Mouse (Mus musculus) hindbrain, embryonic 11.5 days (tissue): Measurements from ENCODE around the gene Ptrhd1. TPM values are rescaled to one million over a fixed set of nuclear protein-coding genes. Genes with fewer than 3 reads are reported as not detected.
"Not testable (repeated sequence)": the region's sequence is repeated elsewhere in the genome, so short reads cannot be mapped to it uniquely, and the experiment has no call there.

Experiments
- ATAC-seq: fragments of 200-750 bp; cut with Nextera tagmentation; 2 replicates; pipeline ENCODE4 v1.8.0; 2017; ENCODE audit warnings: mild to moderate bottlenecking, moderate TSS enrichment, moderate library complexity; ENCODE audit not compliant: low FRiP score
- DNase-seq: peaks from one replicate; pipeline ENCODE4 v3.0.0-alpha.2; 2015; ENCODE audit warnings: low spot score
- H3K27ac ChIP-seq: fragments of 300-500 bp; sonication (generic); 2 replicates; pipeline ENCODE4 v1.5.1; 2014; ENCODE audit warnings: mild to moderate bottlenecking, low read depth, low read length
- H3K27me3 ChIP-seq: fragments of 300-500 bp; sonication (generic); 2 replicates; pipeline ENCODE4 v1.6.1; 2014; ENCODE audit warnings: mild to moderate bottlenecking, low read length, moderate library complexity, mixed read lengths; ENCODE audit not compliant: control insufficient read depth, insufficient read depth
- H3K36me3 ChIP-seq: fragments of 300-500 bp; sonication (generic); 2 replicates; pipeline ENCODE4 v1.6.1; 2014; ENCODE audit warnings: mild to moderate bottlenecking, low read length, moderate library complexity, mixed read lengths; ENCODE audit not compliant: control insufficient read depth, insufficient read depth
- H3K4me1 ChIP-seq: fragments of 300-500 bp; sonication (generic); replicated peaks from 2 replicates; pipeline ENCODE4 v1.6.1; 2014; ENCODE audit warnings: low read length, mixed read lengths; ENCODE audit not compliant: control insufficient read depth, insufficient read depth
- H3K4me2 ChIP-seq: fragments of 300-500 bp; sonication (generic); replicated peaks from 2 replicates; pipeline ENCODE4 v1.6.1; 2014; ENCODE audit warnings: mild to moderate bottlenecking, low read depth, low read length
- H3K4me3 ChIP-seq: fragments of 300-500 bp; sonication (generic); 2 replicates; pipeline ENCODE4 v1.5.1; 2014; ENCODE audit warnings: low read depth, low read length
- H3K9ac ChIP-seq: fragments of 300-500 bp; sonication (generic); 2 replicates; pipeline ENCODE4 v1.6.1; 2014; ENCODE audit warnings: low read depth, low read length
- H3K9me3 ChIP-seq: fragments of 300-500 bp; sonication (generic); 2 replicates; pipeline ENCODE4 v1.6.1; 2016; ENCODE audit warnings: low read length; ENCODE audit not compliant: control insufficient read depth
- WGBS: fragments of 180-500 bp; shearing (Covaris S2); extraction: QIAGEN DNeasy Blood & Tissue Kit; methylation state at CpG from one replicate; pipeline ENCODE4 v1.1.7; 2014; 5-methylcytosine and 5-hydroxymethylcytosine counted together
- polyA plus RNA-seq: library from polyadenylated mRNA; unstranded; fragments of >200 nt; fragmentation: Nextera tagmentation; extraction: Ambion mirVana; gene quantifications from 2 replicates; pipeline ENCODE4 v1.2.1, GENCODE M21; 2014

The Ptrhd1 gene
- polyA plus RNA-seq, 1 experiment from 2014 or later, result 5.5 TPM

DNA sequence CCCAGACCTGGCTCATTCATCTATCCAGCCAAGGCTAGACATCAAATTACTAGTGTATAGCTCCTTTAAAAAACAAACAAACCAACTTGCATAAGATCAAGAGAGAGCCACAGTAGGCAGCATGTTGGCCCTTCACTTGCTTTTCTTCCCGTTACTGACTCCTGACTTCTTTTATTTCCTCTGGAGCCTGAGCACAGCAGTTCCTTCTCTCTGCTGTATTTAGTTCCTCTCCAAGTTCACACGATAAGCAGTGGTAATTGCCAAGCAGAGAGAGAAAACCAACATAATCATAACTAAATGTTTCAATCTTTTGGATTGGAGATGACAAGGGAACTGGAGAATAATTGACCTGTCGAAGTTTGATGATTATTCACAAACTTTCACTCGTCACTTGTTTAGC lies 1.1 kb upstream of the Ptrhd1 start:
- 69% methylated on average over 4 of the region's 4 CpGs for WGBS
- Histone ChIP-seq H3K9ac (no peak overlapping the region), H3K36me3 (no peaks in the 10 kb centered on the region), H3K27ac (no peak overlapping the region), H3K27me3 (no peaks in the 10 kb centered on the region), H3K4me3 (peak overlapping the region; percentile 54), H3K9me3 (no peaks in the 10 kb centered on the region), H3K4me2 (peak overlapping the region; percentile 19; the same call in 1 of the 2 replicates), H3K4me1 (no peaks in the 10 kb centered on the region)
- no peak for ATAC-seq
- DNase-seq, result no peak

DNA sequence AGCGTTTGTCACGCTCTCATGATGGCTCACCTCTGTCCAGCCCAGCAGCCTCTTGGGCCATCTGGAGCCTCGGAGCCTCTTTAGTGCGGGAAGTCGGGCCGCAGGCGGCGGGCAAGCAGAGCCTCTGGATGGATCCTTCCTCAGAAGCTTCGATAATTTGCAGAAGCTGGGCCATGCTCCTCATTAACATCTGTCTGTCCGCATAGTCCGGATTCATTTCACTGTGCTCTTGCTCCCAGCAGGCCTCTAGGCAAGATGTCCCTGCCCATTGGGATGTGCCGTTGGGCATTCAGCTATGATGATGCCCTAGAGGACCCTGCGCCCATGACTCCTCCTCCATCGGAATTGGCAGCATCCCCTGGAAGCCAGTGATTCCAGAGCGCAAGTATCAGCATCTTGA lies 3.7 kb downstream of the Ptrhd1 start:
- Histone ChIP-seq H3K4me1 (no peaks in the 10 kb centered on the region), H3K9ac (no peak overlapping the region), H3K4me2 (no peak overlapping the region), H3K27me3 (no peaks in the 10 kb centered on the region), H3K4me3 (no peak overlapping the region), H3K9me3 (no peaks in the 10 kb centered on the region), H3K27ac (no peak overlapping the region), H3K36me3 (no peaks in the 10 kb centered on the region)
- DNase-seq, result no peak
- 95% methylated on average over 15 of the region's 15 CpGs for WGBS
- ATAC-seq, result no peak

DNA sequence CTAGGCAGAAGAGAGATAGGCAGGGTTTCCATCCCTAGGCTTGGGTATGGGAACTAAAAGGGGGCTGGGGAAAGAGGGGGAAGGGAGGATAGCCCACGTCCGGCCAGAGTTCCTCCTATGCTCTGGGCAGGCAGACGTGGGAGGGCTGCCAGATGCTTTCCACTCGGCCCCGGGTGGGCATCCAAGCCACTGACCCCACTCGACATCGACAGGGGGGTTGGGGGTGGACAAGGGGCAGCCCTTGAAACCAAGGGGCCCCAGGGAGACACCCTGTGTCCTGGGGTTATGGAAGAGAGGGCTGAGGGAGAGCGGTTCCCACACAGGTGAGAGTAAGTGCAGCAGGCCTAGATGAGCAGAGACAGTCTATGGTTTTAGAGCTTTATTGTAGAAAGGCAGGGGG lies 6.5 kb downstream of the Ptrhd1 start:
- DNase-seq, H3K9ac ChIP-seq, H3K4me1 ChIP-seq, H3K36me3 ChIP-seq, H3K27ac ChIP-seq, H3K27me3 ChIP-seq, ATAC-seq, H3K4me2 ChIP-seq, H3K9me3 ChIP-seq, H3K4me3 ChIP-seq: not testable (repeated sequence)
- WGBS, result 79% methylated on average over 8 of the region's 8 CpGs

DNA sequence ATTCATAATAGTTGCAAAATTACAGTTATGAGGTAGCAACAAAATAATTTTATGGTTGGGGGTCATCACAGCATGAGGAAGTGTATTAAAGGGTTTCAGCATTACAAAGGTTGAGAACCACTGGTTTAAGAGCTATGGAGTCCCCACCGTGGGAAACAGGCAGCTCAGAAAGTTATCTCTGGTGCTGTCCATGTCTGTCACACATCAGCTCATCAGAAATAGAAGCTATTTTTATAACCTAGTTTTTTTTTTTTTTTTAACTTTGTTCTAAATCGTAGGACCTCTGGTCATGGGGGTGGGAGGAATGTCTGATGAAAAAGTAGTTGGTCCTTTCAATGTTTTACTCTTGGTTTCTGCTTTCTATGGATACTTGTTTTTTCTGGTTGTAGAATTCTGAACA lies 10.0 kb downstream of the Ptrhd1 start:
- 81% methylated on average over 2 of the region's 2 CpGs for WGBS
- no peak overlapping the region for H3K9ac ChIP-seq

DNA sequence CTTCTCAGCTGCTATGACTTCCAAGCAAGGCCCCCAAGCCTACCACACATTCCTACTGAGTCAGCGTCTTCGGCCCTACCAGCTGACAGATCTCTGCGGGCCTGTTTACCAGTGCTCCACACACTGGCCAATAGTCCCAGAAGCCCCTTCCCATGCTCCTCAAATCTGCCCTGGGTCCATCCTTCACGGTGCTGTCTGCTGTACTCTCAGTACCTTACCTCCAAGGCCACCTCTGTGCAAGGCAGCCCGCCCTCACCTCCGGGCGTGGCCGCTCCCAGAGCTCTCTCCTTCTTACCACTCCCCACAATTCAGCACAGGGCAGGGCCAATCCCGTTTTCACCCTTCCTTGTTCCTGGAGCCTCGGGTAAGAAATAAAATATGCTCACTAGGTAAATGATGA lies 11.9 kb downstream of the Ptrhd1 start:
- ATAC-seq, result no peak
- 89% methylated on average over 10 of the region's 10 CpGs for WGBS

More for the DNA sequence above, 10.0 kb downstream of the Ptrhd1 start:
- Histone ChIP-seq H3K9me3 (no peaks in the 10 kb centered on the region), H3K36me3 (no peaks in the 10 kb centered on the region), H3K27ac (no peak overlapping the region), H3K4me2 (no peak overlapping the region), H3K27me3 (no peaks in the 10 kb centered on the region), H3K4me3 (no peak overlapping the region), H3K4me1 (no peaks in the 10 kb centered on the region)
- no peak for DNase-seq
- ATAC-seq, result no peak

DNA sequence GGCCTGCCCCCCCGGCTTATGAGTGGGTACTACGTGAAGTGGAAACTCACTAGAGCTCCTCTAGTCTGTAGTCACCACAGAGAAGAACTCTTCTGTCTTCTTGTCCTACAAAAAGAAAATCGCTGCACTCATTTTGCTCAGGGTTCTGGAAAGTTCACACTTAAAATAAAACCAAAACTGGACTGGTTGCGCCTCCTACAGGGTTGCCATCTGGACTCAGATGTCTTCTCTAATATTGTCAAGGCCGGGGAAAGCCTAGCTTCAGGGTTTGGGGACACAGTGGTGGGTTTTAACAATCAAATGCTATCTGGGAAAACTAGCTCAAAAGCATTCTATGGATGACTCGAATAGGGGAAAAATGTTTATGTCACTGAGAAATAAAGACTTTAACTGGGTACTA lies 16.0 kb downstream of the Ptrhd1 start:
- Histone ChIP-seq H3K9me3 (no peaks in the 10 kb centered on the region), H3K4me1 (no peaks in the 10 kb centered on the region), H3K36me3 (no peaks in the 10 kb centered on the region), H3K9ac (no peak overlapping the region), H3K4me2 (no peak overlapping the region), H3K27ac (no peak overlapping the region), H3K27me3 (no peaks in the 10 kb centered on the region), H3K4me3 (no peak overlapping the region)
- 89% methylated on average over 6 of the region's 6 CpGs for WGBS
- DNase-seq, result no peak
- ATAC-seq, result no peak

More for the DNA sequence above, 11.9 kb downstream of the Ptrhd1 start:
- Histone ChIP-seq H3K9me3 (no peaks in the 10 kb centered on the region), H3K36me3 (no peaks in the 10 kb centered on the region), H3K27ac (no peak overlapping the region), H3K4me3 (no peak overlapping the region), H3K4me2 (no peak overlapping the region), H3K27me3 (no peaks in the 10 kb centered on the region), H3K9ac (no peak overlapping the region), H3K4me1 (no peaks in the 10 kb centered on the region)
- no peak for DNase-seq

DNA sequence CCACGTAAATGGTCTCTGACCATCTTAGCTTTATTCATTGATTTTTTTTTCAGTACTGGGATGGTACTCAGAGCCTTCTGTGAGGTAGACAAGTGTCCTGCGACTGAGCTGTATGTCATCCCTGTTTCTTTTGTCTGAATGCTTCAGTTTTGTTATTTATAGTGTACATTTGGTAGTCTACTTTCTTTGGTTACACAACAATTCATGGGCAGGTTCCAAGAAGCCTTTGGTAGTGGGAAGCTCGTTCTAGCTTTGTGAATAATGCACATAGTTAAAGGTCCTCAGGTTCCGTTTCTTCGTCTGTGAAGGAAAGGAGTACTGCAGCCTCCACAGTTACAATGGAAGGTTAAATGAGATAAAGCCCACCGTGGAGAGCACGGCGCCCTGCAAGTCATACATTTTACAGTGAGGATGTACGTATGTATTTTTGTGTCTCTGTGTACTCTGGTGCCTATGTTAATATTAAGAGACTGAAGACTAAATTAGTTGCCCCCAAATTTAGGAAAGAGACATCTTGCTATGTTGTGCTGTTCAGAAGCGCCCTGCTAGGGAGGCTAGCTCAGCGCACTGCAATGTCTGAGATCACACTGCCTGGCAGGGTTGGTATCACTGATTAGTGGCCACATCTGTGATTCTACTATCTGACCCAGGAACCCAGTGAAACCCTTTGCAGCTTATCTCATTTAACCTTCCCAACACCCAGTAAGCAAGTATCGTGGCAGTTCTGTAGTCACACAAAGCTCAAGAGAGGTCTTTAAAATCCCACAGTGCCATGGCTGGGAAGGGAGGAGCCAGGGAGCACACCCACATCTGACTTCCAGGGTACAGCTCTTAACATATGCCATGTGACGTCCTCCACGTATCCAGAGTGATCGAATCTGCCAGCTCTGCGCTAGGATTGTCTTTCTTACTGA lies 19.2 kb downstream of the Ptrhd1 start:
- WGBS, result 90% methylated on average over 16 of the region's 16 CpGs
- no peaks in the 10 kb centered on the region for H3K36me3 ChIP-seq
- no peak overlapping the region for H3K4me3 ChIP-seq
- no peak for ATAC-seq
- DNase-seq, result no peak
- no peak overlapping the region for H3K4me2 ChIP-seq
- no peaks in the 10 kb centered on the region for H3K9me3 ChIP-seq
- no peaks in the 10 kb centered on the region for H3K27me3 ChIP-seq
- no peak overlapping the region for H3K27ac ChIP-seq
- no peak overlapping the region for H3K9ac ChIP-seq
- no peaks in the 10 kb centered on the region for H3K4me1 ChIP-seq

DNA sequence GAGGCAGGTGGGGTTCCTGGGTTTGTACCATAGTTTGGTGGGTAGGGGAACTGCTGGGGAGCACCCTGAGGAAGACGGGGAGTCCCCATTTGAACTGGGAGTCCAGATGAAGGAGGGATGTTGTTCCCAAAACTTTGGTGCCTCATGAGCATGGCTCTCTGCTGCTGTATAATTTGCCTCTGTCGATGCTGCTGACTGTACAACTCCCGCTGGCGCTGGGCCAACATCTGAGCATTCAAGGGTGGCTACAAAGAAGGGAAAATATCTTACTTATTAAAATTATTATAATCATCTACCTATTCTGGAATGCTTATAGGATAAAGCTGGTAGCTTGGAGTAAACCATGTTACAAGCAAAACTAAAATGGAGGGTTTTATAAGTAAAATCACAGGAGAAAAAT lies 33.9 kb downstream of the Ptrhd1 start:
- Histone ChIP-seq H3K36me3 (peaks cover 3% of the 10 kb centered on the region; the same call in 1 of the 2 replicates), H3K4me1 (no peaks in the 10 kb centered on the region), H3K4me3 (no peak overlapping the region), H3K4me2 (no peak overlapping the region), H3K27ac (no peak overlapping the region), H3K9me3 (no peaks in the 10 kb centered on the region), H3K27me3 (no peaks in the 10 kb centered on the region), H3K9ac (no peak overlapping the region)
- ATAC-seq (no peak), DNase-seq (no peak)
- WGBS, result 95% methylated on average over 4 of the region's 4 CpGs

DNA sequence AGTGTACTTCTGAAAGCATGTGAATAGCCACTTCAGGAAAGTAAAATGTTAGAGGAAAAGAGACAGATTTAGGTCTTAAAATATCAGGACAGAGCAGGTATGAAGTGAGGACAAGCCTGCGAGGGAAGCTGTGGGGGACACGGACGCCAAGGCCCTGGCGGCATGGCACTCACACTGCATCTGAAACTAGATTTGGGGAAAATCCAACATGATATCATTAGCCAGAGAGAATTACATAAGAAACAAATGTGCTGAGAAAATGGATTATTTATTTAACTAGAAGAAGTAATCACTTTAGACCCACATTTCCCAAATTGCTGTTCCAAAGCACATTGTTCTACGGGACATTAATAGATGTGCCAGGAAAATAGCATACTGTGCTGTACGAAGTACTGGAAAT lies 37.3 kb downstream of the Ptrhd1 start:
- no peaks in the 10 kb centered on the region for H3K4me1 ChIP-seq
- no peak overlapping the region for H3K4me3 ChIP-seq
- peaks cover 5% of the 10 kb centered on the region; the same call in 1 of the 2 replicates for H3K36me3 ChIP-seq
- no peaks in the 10 kb centered on the region for H3K9me3 ChIP-seq
- no peak overlapping the region for H3K9ac ChIP-seq
- H3K27me3 ChIP-seq, result no peaks in the 10 kb centered on the region
- no peak for ATAC-seq
- 97% methylated on average over 6 of the region's 6 CpGs for WGBS
- no peak overlapping the region for H3K27ac ChIP-seq
- no peak for DNase-seq
- no peak overlapping the region for H3K4me2 ChIP-seq
